Mouse (Mus musculus): ENCODE measurements around the gene Maea.
"Not testable (repeated sequence)": the region's sequence is repeated elsewhere in the genome, so short reads cannot be mapped to it uniquely, and the experiment has no call there.

Gene Maea

DNA sequence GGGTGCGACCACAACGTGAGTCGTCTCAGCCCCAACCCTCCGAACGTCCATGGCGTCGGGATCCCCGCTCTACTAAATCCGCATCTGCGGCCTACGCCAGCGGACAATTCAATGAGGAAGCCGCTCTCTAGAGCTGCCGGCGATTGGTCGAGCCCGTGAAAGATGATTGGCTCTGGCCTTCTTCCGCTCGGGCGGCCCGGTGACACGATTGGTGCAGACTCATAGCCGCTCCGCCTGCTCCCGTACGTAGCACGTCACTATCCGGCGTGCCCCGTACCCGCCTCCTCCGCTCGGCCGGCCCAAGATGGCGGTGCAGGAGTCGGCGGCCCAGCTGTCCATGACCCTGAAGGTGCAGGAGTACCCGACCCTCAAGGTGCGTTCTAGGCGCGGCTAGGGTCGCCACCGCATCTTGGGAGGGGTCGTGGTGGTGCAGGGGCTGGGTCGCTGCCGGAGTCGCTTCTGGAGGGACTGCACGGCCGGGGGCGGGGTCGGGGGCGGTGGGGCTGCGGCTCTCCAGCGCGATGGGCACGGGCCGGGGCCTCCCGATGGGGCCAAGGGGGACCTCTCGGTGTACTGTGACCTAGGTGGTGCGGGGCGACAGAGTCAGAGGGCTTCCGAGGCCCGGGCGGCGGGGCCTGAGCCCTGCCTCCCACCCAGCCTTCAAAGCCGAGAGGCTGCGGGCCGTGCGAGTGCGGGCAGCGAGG lies at the start of gene Maea:
Maea (plus strand) TSS at position 237 of the 704 bp plus-strand sequence.
- DNase-seq (ENCODE audit: low read depth, low spot score) = peak; percentile 97

DNA sequence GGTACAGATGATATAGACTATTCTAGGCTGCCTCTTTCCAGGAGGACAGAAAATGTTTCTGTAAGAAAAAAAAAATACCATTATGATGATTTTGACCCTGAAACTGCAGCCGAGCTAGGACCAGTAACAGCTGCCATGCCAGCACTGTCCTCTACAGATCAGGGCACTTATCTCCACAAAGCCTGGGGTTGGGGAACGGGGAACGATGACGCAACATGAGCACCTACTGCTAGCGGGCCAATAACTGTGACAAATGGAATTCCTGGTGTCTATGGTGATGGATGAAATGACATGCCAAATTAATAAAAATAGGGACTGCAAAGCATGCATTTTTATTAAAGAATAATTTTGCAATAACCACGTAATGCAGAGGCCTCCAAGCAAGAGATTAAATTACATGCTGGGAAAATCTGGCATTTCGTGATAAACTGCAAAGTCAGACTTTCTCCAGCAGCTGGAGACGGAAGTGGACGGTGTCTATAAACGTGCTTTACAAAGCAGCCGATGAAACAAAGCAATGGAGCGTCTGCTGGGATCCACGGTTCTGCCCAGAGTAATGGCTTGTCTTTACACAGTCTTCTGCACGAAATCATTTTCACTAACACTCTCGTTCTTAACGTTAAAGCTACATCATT lies 41.4 kb upstream of the Maea start:
- DNase-seq (ENCODE audit: low read depth, low spot score) = no peak

DNA sequence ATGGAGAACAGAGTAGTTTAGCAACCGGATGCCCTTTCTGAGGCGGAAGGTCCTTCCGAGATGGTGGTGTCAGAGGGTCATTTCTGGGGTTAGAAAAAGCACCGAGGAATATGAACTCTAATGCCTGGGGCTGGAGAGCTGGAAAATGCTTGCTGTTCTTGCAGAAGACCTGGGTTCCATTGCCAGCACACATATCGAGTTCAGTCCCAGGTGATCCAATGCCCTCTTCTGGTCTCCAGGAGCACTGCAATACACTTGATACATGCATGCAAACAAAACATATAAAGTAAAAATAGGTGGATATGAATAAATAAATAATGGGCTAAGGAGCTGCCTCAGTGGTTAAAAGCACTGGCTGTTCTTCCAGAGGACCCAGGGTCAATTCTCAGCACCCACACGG lies 38.1 kb upstream of the Maea start:
- no peak for DNase-seq (ENCODE audit: low read depth, low spot score)

DNA sequence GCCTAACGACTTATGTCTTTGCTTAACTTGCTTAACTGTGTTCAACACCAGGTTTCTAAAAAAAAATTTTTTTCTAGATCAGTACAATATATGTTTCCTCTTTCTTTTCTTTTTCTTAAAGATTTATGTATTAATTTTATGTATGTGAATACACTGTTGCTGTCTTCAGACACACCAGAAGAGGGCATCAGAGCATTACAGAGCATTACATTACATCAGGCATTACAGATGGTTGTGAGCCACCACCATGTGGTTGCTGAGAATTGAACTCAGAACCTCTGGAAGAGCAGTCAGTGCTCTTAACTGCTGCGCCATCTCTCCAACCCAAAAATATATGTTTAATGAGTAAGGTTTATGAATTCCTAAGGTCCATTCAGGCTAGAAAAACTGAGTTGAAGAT lies 33.5 kb upstream of the Maea start:
- DNase-seq (ENCODE audit: low read depth, low spot score) = no peak

DNA sequence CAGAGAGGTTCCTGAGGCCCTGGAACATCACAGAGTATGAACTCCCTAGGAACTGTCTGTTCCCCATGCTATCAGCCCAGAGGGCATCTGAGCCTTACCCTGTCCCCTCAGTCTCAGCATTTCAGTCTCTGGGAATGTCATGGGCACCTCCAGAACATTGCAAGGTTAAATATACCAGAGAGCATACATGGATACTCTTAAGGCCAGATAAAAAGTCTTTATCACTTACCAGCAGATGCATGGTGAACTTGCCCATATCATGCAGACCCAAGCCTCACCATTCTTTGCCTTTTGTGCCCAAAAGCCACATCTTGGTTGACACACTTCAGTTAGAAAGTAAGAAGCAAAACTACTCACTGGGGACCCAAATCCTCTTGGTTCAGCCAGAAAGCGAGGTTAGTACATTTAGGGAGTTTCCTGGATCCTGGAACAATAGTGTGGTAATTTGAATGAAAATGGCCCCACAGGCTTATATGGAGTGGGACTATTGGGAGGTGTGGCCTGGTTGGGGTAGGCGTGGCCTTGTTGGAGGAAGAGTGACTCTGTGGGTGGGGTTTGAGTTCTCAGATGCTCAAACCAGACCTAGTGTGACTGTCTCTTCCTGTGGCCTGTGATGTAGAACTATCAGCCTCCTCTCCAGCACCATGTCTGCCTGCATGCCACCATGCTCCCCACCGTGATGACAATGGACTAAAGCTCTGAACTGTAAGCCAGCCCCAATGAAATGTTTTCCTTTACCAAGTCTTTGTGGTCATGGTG lies 24.4 kb upstream of the Maea start:
- DNase-seq (ENCODE audit: low read depth, low spot score) = no peak

DNA sequence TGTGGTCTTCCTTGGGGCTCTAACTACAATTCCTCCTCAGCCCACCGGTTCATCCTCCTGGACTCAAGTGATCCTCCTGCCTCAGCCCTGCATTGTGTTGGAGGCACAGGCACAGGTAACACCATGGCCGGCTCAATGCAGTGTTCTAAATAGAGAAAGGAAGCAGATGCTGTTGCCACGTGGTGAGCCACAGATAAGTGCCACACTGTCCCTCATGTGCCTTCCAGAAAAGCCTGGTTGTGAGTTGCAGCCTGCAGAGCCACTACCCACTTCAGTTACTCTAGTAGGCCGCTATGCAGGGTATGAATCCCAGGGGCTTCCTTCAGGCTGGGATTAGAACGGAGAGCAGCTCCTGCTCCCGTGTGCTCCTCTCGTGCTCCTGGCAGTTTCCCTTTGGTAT lies 23.1 kb upstream of the Maea start:
- DNase-seq (ENCODE audit: low read depth, low spot score) = no peak

DNA sequence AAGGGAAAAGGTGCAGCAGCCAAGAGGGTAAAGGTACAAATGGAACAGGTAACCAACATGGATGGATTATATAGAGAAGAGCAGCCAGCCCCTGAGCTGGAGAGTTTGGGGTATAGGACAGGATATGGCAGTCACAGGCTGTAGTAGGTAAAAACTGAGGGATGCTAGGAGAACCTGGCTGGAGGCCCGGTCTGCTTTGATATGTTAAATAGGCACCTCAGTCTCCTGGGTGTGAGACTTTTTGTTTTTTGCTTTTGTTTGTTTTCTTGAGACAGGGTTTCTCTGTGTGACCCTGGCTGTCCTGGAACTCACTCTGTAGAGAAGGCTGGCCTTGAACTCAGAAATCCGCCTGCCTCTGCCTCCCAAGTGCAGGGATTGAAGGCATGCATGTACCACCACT lies 10.8 kb upstream of the Maea start:
- DNase-seq (ENCODE audit: low read depth, low spot score) = no peak

DNA sequence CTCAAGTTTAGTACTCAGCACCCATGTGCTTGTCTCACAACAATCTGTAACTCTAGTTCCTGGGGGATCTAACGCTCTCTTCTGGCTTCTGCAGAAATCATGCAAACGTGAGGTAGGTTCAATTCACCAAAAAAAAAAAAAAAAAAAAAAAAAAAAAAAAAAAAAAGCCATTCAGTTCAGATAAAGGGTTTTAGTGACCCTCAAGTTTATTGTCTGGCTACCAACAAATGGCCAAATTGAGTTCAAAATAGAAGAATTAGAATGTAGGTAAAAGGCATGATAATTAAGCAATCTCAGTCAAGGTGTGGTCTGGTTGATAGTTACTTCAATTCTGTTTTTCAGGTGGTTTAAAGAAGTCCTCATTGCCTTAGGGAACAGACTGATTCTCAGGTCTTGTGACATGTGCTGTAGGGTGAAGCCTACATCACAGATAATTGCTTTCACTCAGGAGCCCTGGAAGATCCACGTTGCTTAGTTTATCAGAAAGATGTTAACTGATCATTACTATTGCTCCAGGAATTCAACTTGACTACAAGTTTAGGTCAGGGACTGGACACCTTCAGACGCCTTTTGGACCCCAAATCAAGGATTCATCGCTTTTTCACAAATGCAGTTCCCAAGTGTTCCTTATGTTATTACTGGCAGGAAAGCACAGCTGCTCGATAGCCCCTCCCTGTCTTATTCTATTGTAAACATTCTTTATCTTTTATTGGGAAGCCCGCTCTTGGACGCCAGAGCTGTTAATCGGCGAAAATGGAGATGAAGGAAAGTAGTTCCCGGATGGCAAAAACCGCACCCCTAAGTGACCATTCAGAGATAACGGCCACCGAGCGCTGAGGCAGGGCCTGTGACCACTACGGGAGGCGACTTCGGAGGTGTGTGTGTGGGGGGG lies 682 bp upstream of the Maea start:
- DNase-seq (ENCODE audit: low read depth, low spot score) = peak; percentile 22

DNA sequence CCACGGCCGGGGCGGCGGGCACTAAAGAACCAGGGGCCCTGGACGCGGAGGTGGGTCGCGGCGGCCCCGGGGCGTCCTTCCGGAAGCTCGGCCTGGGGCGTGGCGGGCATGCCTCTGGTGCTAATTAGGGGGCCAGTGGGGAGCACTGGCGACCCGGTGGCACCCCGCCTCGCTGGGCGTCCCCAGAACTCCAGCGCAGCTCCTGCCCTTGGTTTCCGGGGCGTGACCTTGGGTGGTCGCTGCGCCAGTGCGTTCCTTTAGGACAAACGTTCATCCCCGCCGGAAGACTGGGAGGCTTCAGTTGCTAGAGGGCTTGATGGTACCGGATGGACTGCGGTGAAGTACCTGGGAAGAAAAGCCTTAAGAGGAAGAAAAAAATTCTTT lies 660 bp downstream of the Maea start:
- peak; percentile 52 for DNase-seq (ENCODE audit: low read depth, low spot score)

DNA sequence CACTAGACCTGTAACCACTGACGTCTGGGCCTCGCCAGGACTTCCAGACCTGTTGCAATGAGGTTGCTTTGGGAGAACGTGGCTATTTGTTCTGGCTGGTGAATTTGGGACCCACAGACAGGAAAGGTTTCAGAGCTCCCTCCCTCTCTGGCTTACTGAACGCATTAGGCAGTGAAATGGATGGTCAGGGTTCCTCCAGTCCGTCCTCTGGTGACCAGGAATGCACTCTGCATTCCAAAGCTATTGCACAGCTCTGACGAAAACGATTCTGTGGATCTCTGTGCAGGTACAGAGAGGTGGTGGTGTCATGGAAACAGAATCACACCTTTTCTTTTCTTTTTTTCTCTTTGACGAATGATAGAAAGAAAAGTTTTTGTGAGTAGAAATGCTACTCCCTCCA lies 1.9 kb downstream of the Maea start:
- no peak for DNase-seq (ENCODE audit: low read depth, low spot score)

DNA sequence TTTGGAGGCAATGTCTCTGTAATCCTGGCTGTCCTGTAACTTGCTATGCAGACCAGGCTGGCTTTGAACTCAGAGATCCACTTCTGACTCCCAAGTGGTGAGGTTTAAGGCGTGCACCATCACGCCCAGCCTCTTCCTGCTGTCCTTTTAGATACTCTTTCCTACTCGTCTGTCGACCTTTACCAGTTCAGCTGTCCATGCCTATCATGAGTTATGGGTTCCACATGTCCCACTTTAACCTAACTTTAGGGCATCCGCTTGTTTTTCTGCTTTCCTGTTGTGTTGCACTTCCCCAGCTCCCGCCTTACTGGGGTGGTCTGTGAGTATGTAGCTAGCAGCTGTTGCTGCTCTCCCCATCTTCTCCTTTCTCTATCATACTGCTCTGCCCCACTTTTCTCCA lies 5.9 kb downstream of the Maea start:
- no peak for DNase-seq (ENCODE audit: low read depth, low spot score)

DNA sequence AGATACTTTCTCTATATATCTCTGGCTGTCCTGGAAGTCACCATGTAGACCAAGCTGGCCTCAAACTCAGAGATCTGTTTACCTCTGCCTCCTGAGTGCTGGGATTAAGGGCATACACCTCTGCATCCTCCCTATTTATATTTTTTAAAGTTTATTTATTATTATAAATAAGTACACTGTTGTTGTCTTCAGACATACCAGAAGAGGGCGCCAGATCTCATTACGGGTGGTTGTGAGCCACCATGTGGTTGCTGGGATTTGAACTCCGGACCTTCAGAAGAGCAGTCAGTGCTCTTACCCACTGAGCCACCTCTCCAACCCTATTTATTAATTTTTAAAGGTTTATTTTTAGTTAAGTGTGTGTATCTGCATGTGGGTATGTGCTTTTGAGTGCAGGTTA lies 6.9 kb downstream of the Maea start:
- not testable (repeated sequence) for DNase-seq (ENCODE audit: low read depth, low spot score)

DNA sequence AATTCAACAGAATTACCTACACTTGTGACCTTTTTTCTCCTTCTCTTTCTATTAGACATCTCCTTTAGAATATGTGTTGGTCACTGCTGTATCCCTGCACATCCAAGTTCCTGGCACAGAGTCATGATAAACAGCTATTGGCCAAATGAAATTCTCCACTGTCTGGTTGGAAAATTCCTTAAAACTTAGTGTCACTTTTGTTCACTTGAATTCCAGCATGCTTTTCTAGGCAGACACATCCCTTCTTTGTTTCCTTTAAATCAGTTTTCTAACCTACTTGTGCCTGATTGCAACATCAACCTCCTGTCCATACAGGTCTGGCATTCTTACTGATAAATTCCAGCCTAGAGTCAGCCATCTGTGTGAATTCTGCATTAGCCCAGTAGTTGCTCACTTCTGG lies 7.5 kb downstream of the Maea start:
- DNase-seq (ENCODE audit: low read depth, low spot score) = no peak

DNA sequence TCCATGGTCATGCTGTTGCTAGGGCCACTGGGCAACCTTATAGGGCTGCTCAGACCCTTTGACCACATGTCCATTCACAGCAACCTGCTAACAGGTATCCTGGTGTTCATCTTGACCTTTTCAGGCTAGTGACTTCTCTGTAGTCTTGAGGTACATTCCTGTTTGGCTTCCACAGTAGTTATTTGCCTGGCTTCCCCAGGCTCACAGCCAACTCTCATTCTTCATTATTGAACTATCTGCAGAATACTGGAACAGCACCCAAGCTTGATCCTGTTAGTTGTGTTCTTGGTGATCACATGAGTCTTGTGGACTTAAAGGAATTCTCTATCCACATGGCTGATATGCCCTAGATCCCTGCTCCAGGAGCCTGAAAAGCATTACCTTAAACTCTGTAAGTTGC lies 8.3 kb downstream of the Maea start:
- DNase-seq (ENCODE audit: low read depth, low spot score) = no peak

DNA sequence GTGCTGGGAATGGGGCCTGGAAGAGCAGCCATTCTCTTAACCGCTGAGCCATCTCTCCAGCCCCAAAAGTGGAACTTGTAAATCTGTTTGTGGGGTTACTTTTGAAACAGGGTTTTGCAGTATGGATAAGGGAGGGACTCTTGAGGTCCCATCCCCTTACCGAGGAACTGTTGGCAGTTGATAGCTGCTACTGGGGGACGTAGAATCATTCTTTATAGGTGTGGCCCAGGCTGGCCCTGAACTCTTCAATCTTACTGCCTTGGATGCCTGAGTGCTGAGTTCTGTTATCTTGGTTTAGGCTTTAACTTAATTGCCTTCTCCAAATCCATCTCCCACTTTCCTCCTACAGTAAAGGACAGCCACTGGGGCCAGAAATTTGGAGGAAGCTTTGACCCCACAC lies 8.8 kb downstream of the Maea start:
- no peak for DNase-seq (ENCODE audit: low read depth, low spot score)

DNA sequence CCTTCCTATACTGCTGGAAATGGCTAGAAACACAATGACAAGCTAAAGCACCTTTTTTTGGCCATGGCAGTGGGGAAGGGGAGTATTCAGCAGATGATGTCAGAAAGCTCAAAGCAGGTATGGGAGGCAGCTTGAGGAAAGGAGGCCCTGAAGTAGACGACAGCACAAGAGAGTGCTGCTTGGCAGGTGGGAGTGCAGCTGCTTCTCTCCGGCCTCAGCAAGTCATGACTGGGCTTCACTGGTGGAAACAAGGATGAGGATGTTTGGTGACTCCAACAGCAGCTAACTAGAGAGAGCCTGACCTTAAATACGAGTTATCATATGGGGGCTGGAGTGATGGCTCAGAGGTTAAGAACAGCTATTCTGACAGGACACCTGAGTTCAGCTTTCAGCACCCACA lies 12.3 kb downstream of the Maea start:
- DNase-seq (ENCODE audit: low read depth, low spot score) = no peak

DNA sequence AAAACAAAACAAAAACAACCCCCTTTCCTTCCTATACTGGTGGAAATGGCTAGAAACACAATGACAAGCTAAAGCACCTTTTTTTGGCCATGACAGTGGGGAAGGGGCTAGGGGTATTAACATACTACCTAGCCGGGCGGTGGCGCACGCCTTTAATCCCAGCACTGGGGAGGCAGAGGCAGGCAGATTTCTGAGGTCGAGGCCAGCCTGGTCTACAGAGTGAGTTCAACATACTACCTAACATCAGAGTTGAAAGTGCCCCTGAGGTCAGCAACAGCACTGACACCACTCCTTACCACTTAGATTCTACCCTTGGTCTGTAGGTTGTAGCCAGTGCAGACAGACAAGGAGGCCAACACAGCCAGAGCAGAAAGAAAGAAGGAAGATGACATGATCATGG lies 13.9 kb downstream of the Maea start:
- DNase-seq (ENCODE audit: low read depth, low spot score) = no peak

DNA sequence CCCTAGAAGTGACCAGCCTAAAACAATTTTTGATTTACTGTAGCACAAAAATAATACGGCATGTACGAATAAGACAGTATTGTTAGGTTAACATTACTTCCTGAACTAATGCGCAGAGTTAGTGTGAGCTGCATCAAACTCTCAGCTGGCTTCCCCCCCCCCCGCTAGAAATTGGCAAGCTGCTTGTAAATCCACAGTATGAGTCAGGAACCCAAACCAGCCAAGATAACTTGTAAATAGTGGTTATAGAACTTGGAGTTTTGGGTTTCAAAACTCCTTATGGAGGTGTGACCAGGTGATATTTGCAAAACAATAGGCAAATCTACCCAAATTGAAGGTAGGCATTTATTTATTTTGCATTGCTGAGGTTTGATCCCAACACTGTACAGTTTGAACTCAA lies 14.4 kb downstream of the Maea start:
- DNase-seq (ENCODE audit: low read depth, low spot score) = no peak

DNA sequence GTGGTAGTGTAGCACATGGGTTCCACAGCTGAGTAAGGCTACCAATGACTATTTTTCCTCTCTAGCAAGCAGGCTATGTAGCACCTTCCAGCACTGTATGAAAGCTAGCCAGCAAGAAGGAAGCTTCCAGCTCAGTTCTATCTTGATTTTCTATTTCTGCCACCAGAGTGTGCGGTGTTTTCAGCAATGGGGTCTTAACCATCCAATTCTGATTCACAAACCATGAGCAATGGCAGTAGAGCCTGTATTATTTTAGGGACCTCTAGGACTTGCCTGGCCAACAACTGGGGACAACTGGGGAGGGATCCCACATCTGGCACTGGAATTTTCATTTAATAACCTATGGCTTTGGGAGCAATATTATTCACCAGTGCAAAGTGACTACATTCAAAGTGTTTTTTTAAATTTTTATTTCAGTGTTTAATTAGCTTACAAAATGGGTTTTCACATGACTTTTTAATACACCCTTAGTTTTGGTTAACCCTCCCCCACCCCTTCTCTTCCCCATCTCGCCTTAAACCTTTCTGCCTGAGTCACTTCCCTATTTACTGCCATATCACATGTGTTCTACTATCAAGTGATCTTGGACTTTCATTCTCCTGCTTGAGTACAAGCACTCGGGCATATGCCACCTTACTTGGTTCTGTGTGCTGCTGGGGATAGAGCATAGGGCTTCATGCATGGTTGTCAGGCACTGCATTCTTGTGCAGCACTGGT lies 16.4 kb downstream of the Maea start:
- no peak for DNase-seq (ENCODE audit: low read depth, low spot score)

DNA sequence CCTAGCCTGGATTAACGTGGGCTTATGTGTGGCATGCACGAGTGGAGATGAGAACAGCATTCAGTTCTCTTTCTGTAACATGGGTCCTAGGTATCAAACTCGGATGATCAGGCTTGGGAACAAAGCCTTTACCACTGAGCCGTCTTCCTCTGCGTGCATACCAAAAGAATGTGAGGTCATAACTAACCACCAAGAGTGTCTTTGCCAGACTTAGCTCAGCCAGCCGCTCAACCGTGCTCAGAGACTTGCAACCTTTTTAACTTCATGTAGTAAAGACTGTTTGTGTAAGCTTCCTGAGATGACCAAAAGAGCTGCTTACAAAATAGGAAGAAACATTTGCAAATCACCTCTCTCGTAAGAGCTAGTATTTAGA lies 16.9 kb downstream of the Maea start:
- DNase-seq (ENCODE audit: low read depth, low spot score) = no peak

DNA sequence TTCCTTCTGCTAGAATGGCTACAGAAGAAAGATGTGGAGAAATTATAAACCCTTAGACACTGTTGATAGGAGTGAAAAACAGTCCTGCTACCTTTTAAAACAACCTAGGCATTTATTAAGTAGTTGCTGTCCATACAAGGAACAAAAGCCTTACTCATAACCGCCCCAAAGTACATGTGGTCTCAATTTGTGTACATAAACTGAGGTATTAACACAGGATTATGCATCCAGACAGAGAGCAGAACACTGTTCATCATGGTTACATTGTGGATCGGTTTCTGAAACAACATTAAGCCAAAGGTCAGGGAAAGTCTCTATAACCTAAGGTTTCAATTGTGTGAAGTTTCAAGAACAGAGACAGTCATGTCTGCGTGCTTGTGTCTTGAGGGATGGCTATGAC lies 17.7 kb downstream of the Maea start:
- no peak for DNase-seq (ENCODE audit: low read depth, low spot score)
